Mouse (Mus musculus): Measurements from ENCODE around the gene Abcc4. TPM values are rescaled to one million over a fixed set of nuclear protein-coding genes. Genes with fewer than 3 reads are reported as not detected.

Gene Abcc4
- total and polyA plus RNA-seq, 3 experiments = 10.4 to 28.7 (median 26.5) TPM

- no peak for DNase-seq (ENCODE audit: extremely low read depth)
- no peak overlapping the region for H3K4me2 ChIP-seq (ENCODE audit: insufficient read depth, low read depth, poor library complexity, severe bottlenecking)
- H3K36me3 ChIP-seq (replicated peaks in 1 of 2; ENCODE audit: control insufficient read depth in 1 of 2, insufficient read depth in 1 of 2, low read length in 1 of 2) = peaks cover 11 to 28% of the 10 kb centered on the region in 2 experiments
- in situ Hi-C loops (cut with MboI; ENCODE audit: low pct_ligation_motif_present, low pct_unique_long_range_greater_than_20kb, low sequenced_read_pairs) = loop anchor here (25.0 kb wide), 1 partner anchor 566 kb away; no protein-coding TSS in a partner anchor
- H3K4me1 ChIP-seq (ENCODE audit: control insufficient read depth in 1 of 2, insufficient read depth in 2 of 2) = no peaks in the 10 kb centered on the region
- no peaks in the 10 kb centered on the region for H3K27me3 ChIP-seq (replicated peaks)
- dilution Hi-C loops (cut with MboI; ENCODE audit: extremely low pct_ligation_motif_present, extremely low pct_unique_long_range_greater_than_20kb, low sequenced_read_pairs) = no loop called here
- H3K4me3 ChIP-seq (replicated peaks in 1 of 3; ENCODE audit: low read depth in 2 of 3, low read length in 2 of 3, poor library complexity in 1 of 3) = no peak overlapping the region
- H3K27ac ChIP-seq (ENCODE audit: insufficient read depth, low read depth) = no peak overlapping the region
- no peaks in the 10 kb centered on the region for H3K9me3 ChIP-seq (replicated peaks; ENCODE audit: low read length)
- H3K79me2 ChIP-seq (replicated peaks; ENCODE audit: control insufficient read depth, extremely low read depth, insufficient read depth, poor library complexity, severe bottlenecking) = no peaks in the 10 kb centered on the region
- no peak overlapping the region for H3K9ac ChIP-seq (ENCODE audit: insufficient read depth, low read depth)
- TF ChIP-seq GABPA (IDR thresholded peaks at IDR 0.05; ENCODE audit: insufficient replicate concordance, low read depth, low read length) (no peak), MXI1 (IDR thresholded peaks at IDR 0.05; ENCODE audit: low read depth, low read length) (no peak), ZMIZ1 (IDR thresholded peaks at IDR 0.05; ENCODE audit: low read depth, low read length) (no peak), SIN3A (IDR thresholded peaks at IDR 0.05; ENCODE audit: low read length) (no peak), UBTF (IDR thresholded peaks at IDR 0.05; ENCODE audit: low read depth, low read length) (no peak), CHD2 (IDR thresholded peaks at IDR 0.05; ENCODE audit: low read length) (no peak)
Observed at GRCm38 (mm10) chr14:118577895-118578294, 128.1 kb downstream of the Abcc4 start.

GRCm38 (mm10) chr14:118572688-118573245 lies 133.3 kb downstream of the Abcc4 start:
- H3K4me2 ChIP-seq (ENCODE audit: insufficient read depth, low read depth, poor library complexity, severe bottlenecking) = no peak overlapping the region
- no peak overlapping the region for H3K27ac ChIP-seq (ENCODE audit: insufficient read depth, low read depth)
- H3K4me1 ChIP-seq (ENCODE audit: control insufficient read depth in 1 of 2, insufficient read depth in 2 of 2) = no peaks in the 10 kb centered on the region
- no peak for DNase-seq (ENCODE audit: extremely low read depth)
- H3K36me3 ChIP-seq (replicated peaks in 1 of 2; ENCODE audit: control insufficient read depth in 1 of 2, insufficient read depth in 1 of 2, low read length in 1 of 2) = peaks cover 9 to 42% of the 10 kb centered on the region in 2 experiments
- no peaks in the 10 kb centered on the region for H3K9me3 ChIP-seq (replicated peaks; ENCODE audit: low read length)
- no peak overlapping the region for H3K9ac ChIP-seq (ENCODE audit: insufficient read depth, low read depth)
- H3K79me2 ChIP-seq (replicated peaks; ENCODE audit: control insufficient read depth, extremely low read depth, insufficient read depth, poor library complexity, severe bottlenecking) = no peaks in the 10 kb centered on the region
- no peak overlapping the region for H3K4me3 ChIP-seq (replicated peaks in 1 of 3; ENCODE audit: low read depth in 2 of 3, low read length in 2 of 3, poor library complexity in 1 of 3)
- no peak for TF ChIP-seq SIN3A (IDR thresholded peaks at IDR 0.05; ENCODE audit: low read length)
- TF ChIP-seq TBP (conservative IDR thresholded peaks at IDR 0.05; ENCODE audit: low read depth, low read length) = no peak
- no peak for TF ChIP-seq NELFE (IDR thresholded peaks at IDR 0.05; ENCODE audit: low read depth, low read length)
- no peak for TF ChIP-seq BHLHE40 (IDR thresholded peaks at IDR 0.05; ENCODE audit: low read depth, low read length)
- TF ChIP-seq GABPA (IDR thresholded peaks at IDR 0.05; ENCODE audit: insufficient replicate concordance, low read depth, low read length) = no peak
- TF ChIP-seq E2F4 (IDR thresholded peaks at IDR 0.05; ENCODE audit: insufficient replicate concordance, low read depth, low read length) = no peak
- no peak for TF ChIP-seq UBTF (IDR thresholded peaks at IDR 0.05; ENCODE audit: low read depth, low read length)
- dilution Hi-C loops (cut with MboI; ENCODE audit: extremely low pct_ligation_motif_present, extremely low pct_unique_long_range_greater_than_20kb, low sequenced_read_pairs) = no loop called here
- no peaks in the 10 kb centered on the region for H3K27me3 ChIP-seq (replicated peaks)
- in situ Hi-C loops (cut with MboI; ENCODE audit: low pct_ligation_motif_present, low pct_unique_long_range_greater_than_20kb, low sequenced_read_pairs) = no loop called here

- Histone ChIP-seq H3K27me3 (replicated peaks) (no peaks in the 10 kb centered on the region), H3K36me3 (replicated peaks in 1 of 2; ENCODE audit: control insufficient read depth in 1 of 2, insufficient read depth in 1 of 2, low read length in 1 of 2) (peaks cover 9 to 50% of the 10 kb centered on the region in 2 experiments), H3K9me3 (replicated peaks; ENCODE audit: low read length) (no peaks in the 10 kb centered on the region), H3K9ac (ENCODE audit: insufficient read depth, low read depth) (no peak overlapping the region), H3K27ac (ENCODE audit: insufficient read depth, low read depth) (no peak overlapping the region), H3K4me2 (ENCODE audit: insufficient read depth, low read depth, poor library complexity, severe bottlenecking) (no peak overlapping the region), H3K4me3 (replicated peaks in 1 of 3; ENCODE audit: low read depth in 2 of 3, low read length in 2 of 3, poor library complexity in 1 of 3) (no peak overlapping the region), H3K4me1 (ENCODE audit: control insufficient read depth in 1 of 2, insufficient read depth in 2 of 2) (no peaks in the 10 kb centered on the region), H3K79me2 (replicated peaks; ENCODE audit: control insufficient read depth, extremely low read depth, insufficient read depth, poor library complexity, severe bottlenecking) (no peaks in the 10 kb centered on the region)
- dilution Hi-C loops (cut with MboI; ENCODE audit: extremely low pct_ligation_motif_present, extremely low pct_unique_long_range_greater_than_20kb, low sequenced_read_pairs) = no loop called here
- in situ Hi-C loops (cut with MboI; ENCODE audit: low pct_ligation_motif_present, low pct_unique_long_range_greater_than_20kb, low sequenced_read_pairs) = no loop called here
- TF ChIP-seq POLR2A (IDR thresholded peaks at IDR 0.05; ENCODE audit: low read depth, low read length) (no peak), EP300 (IDR thresholded peaks at IDR 0.05; ENCODE audit: low read length) (no peak), MAFK (IDR thresholded peaks at IDR 0.05; ENCODE audit: insufficient replicate concordance, low read length) (no peak), TBP (conservative IDR thresholded peaks at IDR 0.05; ENCODE audit: low read depth, low read length) (no peak), CTCF (conservative IDR thresholded peaks at IDR 0.05 in 1 of 2, IDR thresholded peaks at IDR 0.05 in 1 of 2; ENCODE audit: low read depth in 2 of 2, low read length in 2 of 2) (no peak), MEF2A (IDR thresholded peaks at IDR 0.05; ENCODE audit: borderline replicate concordance, low read depth, low read length) (no peak), RCOR1 (conservative IDR thresholded peaks at IDR 0.05; ENCODE audit: low read depth, low read length) (no peak), MYC (IDR thresholded peaks at IDR 0.05; ENCODE audit: low read depth, low read length) (no peak), MAX (IDR thresholded peaks at IDR 0.05; ENCODE audit: low read length) (no peak), ELF1 (IDR thresholded peaks at IDR 0.05; ENCODE audit: low read depth, low read length) (no peak), JUND (conservative IDR thresholded peaks at IDR 0.05; ENCODE audit: low read depth, low read length) (no peak), HCFC1 (IDR thresholded peaks at IDR 0.05; ENCODE audit: low read depth, low read length) (no peak), ZMIZ1 (IDR thresholded peaks at IDR 0.05; ENCODE audit: low read depth, low read length) (no peak), ZNF384 (IDR thresholded peaks at IDR 0.05; ENCODE audit: low read depth, low read length) (no peak), SIN3A (IDR thresholded peaks at IDR 0.05; ENCODE audit: low read length) (no peak), IRF4 (IDR thresholded peaks at IDR 0.05; ENCODE audit: low read depth, low read length) (no peak), E2F4 (IDR thresholded peaks at IDR 0.05; ENCODE audit: insufficient replicate concordance, low read depth, low read length) (no peak), MXI1 (IDR thresholded peaks at IDR 0.05; ENCODE audit: low read depth, low read length) (no peak), ZC3H11A (IDR thresholded peaks at IDR 0.05; ENCODE audit: low read depth, low read length) (no peak), CHD1 (IDR thresholded peaks at IDR 0.05; ENCODE audit: low read depth, low read length) (no peak)
- DNase-seq (ENCODE audit: extremely low read depth) = no peak
Observed at GRCm38 (mm10) chr14:118569586-118569985, 136.4 kb downstream of the Abcc4 start.
